Mouse (Mus musculus) hindbrain, postnatal 0 days (tissue): ENCODE data around the gene Nln. TPM values are rescaled to one million over a fixed set of nuclear protein-coding genes. Genes with fewer than 3 reads are reported as not detected.

ENCODE experiments used
- ATAC-seq: fragments of 200-750 bp; cut with Nextera tagmentation; 2 replicates; pipeline ENCODE4 v1.8.0; 2017; ENCODE audit warnings: mild to moderate bottlenecking, moderate TSS enrichment, moderate library complexity
- DNase-seq: peaks from one replicate; pipeline ENCODE4 v3.0.0-alpha.2; 2015; ENCODE audit warnings: low spot score
- H3K27ac ChIP-seq: fragments of 300-500 bp; sonication (generic); 2 replicates; pipeline ENCODE4 v1.5.1; 2014; ENCODE audit warnings: mild to moderate bottlenecking
- H3K27me3 ChIP-seq: fragments of 300-500 bp; sonication (generic); 2 replicates; pipeline ENCODE4 v1.6.1; 2014; ENCODE audit warnings: low read length, mixed read lengths; ENCODE audit not compliant: insufficient read depth
- H3K36me3 ChIP-seq: fragments of 300-500 bp; sonication (generic); 2 replicates; pipeline ENCODE4 v1.6.1; 2014; ENCODE audit warnings: low read length, mixed read lengths; ENCODE audit not compliant: insufficient read depth
- H3K4me1 ChIP-seq: fragments of 300-500 bp; sonication (generic); 2 replicates; pipeline ENCODE4 v1.6.1; 2014; ENCODE audit warnings: antibody characterized with exemption, low read length, mixed read lengths; ENCODE audit not compliant: insufficient read depth
- H3K4me2 ChIP-seq: fragments of 300-500 bp; sonication (generic); 2 replicates; pipeline ENCODE4 v1.6.1; 2014; ENCODE audit warnings: low read depth, mild to moderate bottlenecking, low read length, moderate library complexity, mixed read lengths
- H3K4me3 ChIP-seq: fragments of 300-500 bp; sonication (generic); 2 replicates; pipeline ENCODE4 v1.5.1; 2014; ENCODE audit warnings: low read length
- H3K9ac ChIP-seq: fragments of 300-500 bp; sonication (generic); replicated peaks from 2 replicates; pipeline ENCODE4 v1.6.1; 2014; ENCODE audit warnings: mild to moderate bottlenecking, low read length, moderate library complexity, mixed read lengths
- H3K9me3 ChIP-seq: fragments of 300-500 bp; sonication (generic); 2 replicates; pipeline ENCODE4 v1.6.1; 2016; ENCODE audit warnings: low read length, mixed read lengths
- CTCF ChIP-seq: IDR thresholded peaks from 2 replicates; pipeline ENCODE4 v1.5.1; 2016; ENCODE audit warnings: antibody characterized with exemption, control low read depth, low read depth
- WGBS: fragments of 180-500 bp; shearing (Covaris S2); extraction: QIAGEN DNeasy Blood & Tissue Kit; methylation state at CpG from one replicate; pipeline ENCODE4 v1.1.7; 2014; 5-methylcytosine and 5-hydroxymethylcytosine counted together
- polyA plus RNA-seq: library from polyadenylated mRNA; unstranded; fragments of >200 nt; fragmentation: Nextera tagmentation; extraction: Ambion mirVana; gene quantifications from 2 replicates; pipeline ENCODE4 v1.2.1, GENCODE M21; 2015
- total RNA-seq: library from RNA; depleted of rRNA; stranded (reverse); fragments of >200 nt; gene quantifications from 2 replicates; pipeline ENCODE4 v1.2.3, GENCODE M21; 2014

Gene Nln
- total and polyA plus RNA-seq, 2 experiments from 2014 or later = 53.7 to 67.3 TPM

GRCm38 (mm10) chr13:103993142-103994084 is 116.0 kb downstream of the Nln start:
- Histone ChIP-seq H3K9ac (no peak overlapping the region), H3K4me2 (no peak overlapping the region), H3K27ac (no peak overlapping the region), H3K4me1 (no peaks in the 10 kb centered on the region), H3K9me3 (no peaks in the 10 kb centered on the region), H3K36me3 (no peaks in the 10 kb centered on the region), H3K27me3 (no peaks in the 10 kb centered on the region), H3K4me3 (no peak overlapping the region)
- DNase-seq = no peak
- WGBS = 78% methylated on average over 8 of the region's 8 CpGs
- no peak for TF ChIP-seq CTCF
- ATAC-seq = no peak

GRCm38 (mm10) chr13:103986660-103987059 is 122.8 kb downstream of the Nln start:
- Histone ChIP-seq H3K9ac (no peak overlapping the region), H3K27me3 (no peaks in the 10 kb centered on the region), H3K27ac (no peak overlapping the region), H3K9me3 (no peaks in the 10 kb centered on the region), H3K4me3 (no peak overlapping the region), H3K4me2 (no peak overlapping the region), H3K4me1 (no peaks in the 10 kb centered on the region), H3K36me3 (no peaks in the 10 kb centered on the region)
- DNase-seq (peak; percentile 14), ATAC-seq (no peak)
- no peak for TF ChIP-seq CTCF
- WGBS = 57% methylated on average over 4 of the region's 4 CpGs

GRCm38 (mm10) chr13:103985510-103986278 is 123.7 kb downstream of the Nln start:
- Histone ChIP-seq H3K36me3 (no peaks in the 10 kb centered on the region), H3K4me3 (no peak overlapping the region), H3K9me3 (no peaks in the 10 kb centered on the region), H3K27ac (no peak overlapping the region), H3K4me2 (no peak overlapping the region), H3K4me1 (no peaks in the 10 kb centered on the region), H3K9ac (no peak overlapping the region), H3K27me3 (no peaks in the 10 kb centered on the region)
- no peak for TF ChIP-seq CTCF
- WGBS = 78% methylated on average over 20 of the region's 20 CpGs
- DNase-seq (no peak), ATAC-seq (no peak)

GRCm38 (mm10) chr13:103982376-103982775 is 127.0 kb downstream of the Nln start:
- Histone ChIP-seq H3K4me3 (no peak overlapping the region), H3K9me3 (no peaks in the 10 kb centered on the region), H3K4me2 (no peak overlapping the region), H3K27ac (no peak overlapping the region), H3K4me1 (no peaks in the 10 kb centered on the region), H3K9ac (no peak overlapping the region), H3K36me3 (no peaks in the 10 kb centered on the region), H3K27me3 (no peaks in the 10 kb centered on the region)
- DNase-seq (no peak), ATAC-seq (no peak)
- 95% methylated on average over 3 of the region's 3 CpGs for WGBS
- peak; percentile 23; the same call in 1 of the 2 replicates for TF ChIP-seq CTCF

- 93% methylated on average over 5 of the region's 5 CpGs for WGBS
- Histone ChIP-seq H3K4me3 (no peak overlapping the region), H3K27ac (no peak overlapping the region), H3K4me2 (no peak overlapping the region), H3K27me3 (no peaks in the 10 kb centered on the region), H3K4me1 (no peaks in the 10 kb centered on the region), H3K9me3 (no peaks in the 10 kb centered on the region), H3K9ac (no peak overlapping the region), H3K36me3 (no peaks in the 10 kb centered on the region)
- ATAC-seq (no peak), DNase-seq (no peak)
- no peak for TF ChIP-seq CTCF
Measured at GRCm38 (mm10) chr13:103980414-103980813, 129.0 kb downstream of the Nln start.

- TF ChIP-seq CTCF = no peak
- 49% methylated on average over 5 of the region's 5 CpGs for WGBS
- DNase-seq (no peak), ATAC-seq (no peak)
- H3K36me3 ChIP-seq = no peaks in the 10 kb centered on the region
- no peaks in the 10 kb centered on the region for H3K27me3 ChIP-seq
- no peak overlapping the region for H3K4me2 ChIP-seq
- H3K4me1 ChIP-seq = no peaks in the 10 kb centered on the region
- H3K9ac ChIP-seq = no peak overlapping the region
- no peaks in the 10 kb centered on the region for H3K9me3 ChIP-seq
- no peak overlapping the region for H3K27ac ChIP-seq
- no peak overlapping the region for H3K4me3 ChIP-seq
Measured at GRCm38 (mm10) chr13:103978286-103978866, 131.0 kb downstream of the Nln start.
